Mouse (Mus musculus): ENCODE results near the gene 5730455P16Rik. TPM values are rescaled to one million over a fixed set of nuclear protein-coding genes. Genes with fewer than 3 reads are reported as not detected.
"Not testable (repeated sequence)": the region's sequence is repeated elsewhere in the genome, so short reads cannot be mapped to it uniquely, and the experiment has no call there.

Gene 5730455P16Rik
- polyA plus RNA-seq, 1 experiment from 2014 or later = 28.9 TPM

DNA sequence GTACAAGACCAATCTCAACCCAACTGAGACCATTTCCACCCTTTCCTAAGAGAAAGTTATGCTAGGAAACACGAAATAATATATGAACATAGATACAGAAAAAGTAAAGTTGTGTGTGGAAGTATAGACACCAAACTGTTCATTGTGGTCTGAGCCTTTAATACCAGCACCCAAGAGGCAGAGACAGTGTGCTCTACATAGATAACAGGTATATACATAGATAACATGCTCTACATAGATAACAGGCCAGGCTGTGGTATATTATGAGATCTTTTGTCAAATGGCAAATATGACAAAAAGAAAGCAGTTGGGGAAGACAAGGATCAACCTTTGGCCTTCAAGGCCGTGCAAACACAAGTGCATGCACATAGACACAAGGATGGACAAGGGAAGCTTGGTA is 32.5 kb upstream of the 5730455P16Rik start:
- H3K27me3 ChIP-seq (replicated peaks; ENCODE audit: control insufficient read depth, insufficient read depth, low read length) = no peaks in the 10 kb centered on the region
- H3K9ac ChIP-seq (ENCODE audit: low read length) = no peak overlapping the region
- 92% methylated on average over 2 of the region's 2 CpGs for WGBS
- DNase-seq (ENCODE audit: low spot score) (no peak), ATAC-seq (no peak)
- no peaks in the 10 kb centered on the region for H3K4me1 ChIP-seq (ENCODE audit: control insufficient read depth, insufficient read depth, low read length)
- no peak overlapping the region for H3K4me3 ChIP-seq (ENCODE audit: low read depth, low read length)
- no peak overlapping the region for H3K27ac ChIP-seq (ENCODE audit: low read depth, low read length)
- no peak overlapping the region for H3K4me2 ChIP-seq (ENCODE audit: low read length)
- peaks cover 60% of the 10 kb centered on the region for H3K36me3 ChIP-seq (ENCODE audit: control insufficient read depth, insufficient read depth, low read length)
- no peaks in the 10 kb centered on the region for H3K9me3 ChIP-seq (replicated peaks; ENCODE audit: control insufficient read depth, low read length)

DNA sequence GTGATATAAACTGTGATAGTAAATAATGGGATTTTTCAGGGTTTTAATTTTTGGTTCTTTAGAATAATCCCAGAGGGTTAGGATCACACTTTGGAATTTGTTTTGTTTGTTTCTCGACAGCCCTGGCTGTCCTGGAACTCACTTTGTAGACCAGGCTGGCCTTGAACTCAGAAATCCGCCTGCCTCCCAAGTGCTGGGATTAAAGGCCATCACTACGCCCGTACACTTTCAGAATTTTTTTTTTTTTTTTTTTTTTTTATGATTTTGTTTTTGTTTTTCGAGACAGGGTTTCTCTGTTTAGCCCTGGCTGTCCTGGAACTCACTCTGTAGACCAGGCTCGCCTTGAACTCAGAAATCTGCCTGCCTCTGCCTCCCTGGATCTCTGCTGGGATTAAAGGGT is 30.0 kb upstream of the 5730455P16Rik start:
- WGBS = 95% methylated on average over 6 of the region's 6 CpGs
- not testable (repeated sequence) for DNase-seq (ENCODE audit: low spot score); H3K27ac ChIP-seq (ENCODE audit: low read depth, low read length)

DNA sequence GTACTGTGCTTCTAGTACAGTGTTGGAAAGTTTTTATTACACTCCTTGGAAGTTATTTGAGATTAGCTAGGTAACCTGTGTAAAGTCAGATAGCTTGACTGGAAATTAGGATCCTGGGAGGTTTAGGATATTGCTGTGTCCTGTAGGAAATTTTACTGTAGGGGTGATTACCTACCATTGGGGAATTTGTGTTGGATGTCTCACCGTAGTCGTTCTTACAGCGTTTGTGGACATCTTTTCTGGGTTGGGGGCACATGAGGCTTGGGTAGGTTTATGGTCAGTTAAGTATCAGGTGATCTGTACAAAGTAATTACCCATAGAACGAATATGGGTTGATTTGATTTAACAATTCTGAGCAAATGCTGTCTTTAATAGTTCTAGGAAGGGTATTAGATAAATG is 18.8 kb upstream of the 5730455P16Rik start:
- no peak overlapping the region for H3K4me2 ChIP-seq (ENCODE audit: low read length)
- no peaks in the 10 kb centered on the region for H3K27me3 ChIP-seq (replicated peaks; ENCODE audit: control insufficient read depth, insufficient read depth, low read length)
- 89% methylated on average over 4 of the region's 4 CpGs for WGBS
- no peak overlapping the region for H3K9ac ChIP-seq (ENCODE audit: low read length)
- no peaks in the 10 kb centered on the region for H3K9me3 ChIP-seq (replicated peaks; ENCODE audit: control insufficient read depth, low read length)
- H3K4me1 ChIP-seq (ENCODE audit: control insufficient read depth, insufficient read depth, low read length) = no peaks in the 10 kb centered on the region
- H3K27ac ChIP-seq (ENCODE audit: low read depth, low read length) = no peak overlapping the region
- ATAC-seq (no peak), DNase-seq (ENCODE audit: low spot score) (no peak)
- H3K4me3 ChIP-seq (ENCODE audit: low read depth, low read length) = no peak overlapping the region
- H3K36me3 ChIP-seq (ENCODE audit: control insufficient read depth, insufficient read depth, low read length) = peaks cover 76% of the 10 kb centered on the region

More for the DNA sequence above, 30.0 kb upstream of the 5730455P16Rik start:
- not testable (repeated sequence) for H3K27me3 ChIP-seq (replicated peaks; ENCODE audit: control insufficient read depth, insufficient read depth, low read length); ATAC-seq; H3K4me2 ChIP-seq (ENCODE audit: low read length); H3K9me3 ChIP-seq (replicated peaks; ENCODE audit: control insufficient read depth, low read length); H3K4me3 ChIP-seq (ENCODE audit: low read depth, low read length); H3K9ac ChIP-seq (ENCODE audit: low read length); H3K4me1 ChIP-seq (ENCODE audit: control insufficient read depth, insufficient read depth, low read length)
- peaks cover 65% of the 10 kb centered on the region for H3K36me3 ChIP-seq (ENCODE audit: control insufficient read depth, insufficient read depth, low read length)

DNA sequence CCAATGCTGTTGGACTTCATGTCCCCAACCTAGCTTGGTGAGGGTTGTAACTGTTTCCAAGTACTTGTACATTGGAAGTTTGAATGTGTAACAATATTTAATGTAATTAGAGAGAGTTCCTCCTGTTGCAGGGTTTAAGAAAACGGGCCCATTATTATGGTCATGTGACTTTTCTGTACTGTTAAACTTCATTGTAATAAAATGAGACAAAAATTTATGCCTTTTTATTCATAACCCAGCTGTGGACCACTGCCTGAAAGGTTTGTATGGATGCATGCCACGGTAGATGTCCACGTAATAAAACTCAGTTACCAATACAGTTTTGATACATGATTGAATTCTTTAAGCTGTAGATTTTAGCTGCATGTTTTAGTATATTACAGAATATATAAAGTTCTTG is 18.1 kb upstream of the 5730455P16Rik start:
- H3K36me3 ChIP-seq (ENCODE audit: control insufficient read depth, insufficient read depth, low read length) = peaks cover 78% of the 10 kb centered on the region
- 89% methylated on average over 3 of the region's 3 CpGs for WGBS
- no peak for ATAC-seq

DNA sequence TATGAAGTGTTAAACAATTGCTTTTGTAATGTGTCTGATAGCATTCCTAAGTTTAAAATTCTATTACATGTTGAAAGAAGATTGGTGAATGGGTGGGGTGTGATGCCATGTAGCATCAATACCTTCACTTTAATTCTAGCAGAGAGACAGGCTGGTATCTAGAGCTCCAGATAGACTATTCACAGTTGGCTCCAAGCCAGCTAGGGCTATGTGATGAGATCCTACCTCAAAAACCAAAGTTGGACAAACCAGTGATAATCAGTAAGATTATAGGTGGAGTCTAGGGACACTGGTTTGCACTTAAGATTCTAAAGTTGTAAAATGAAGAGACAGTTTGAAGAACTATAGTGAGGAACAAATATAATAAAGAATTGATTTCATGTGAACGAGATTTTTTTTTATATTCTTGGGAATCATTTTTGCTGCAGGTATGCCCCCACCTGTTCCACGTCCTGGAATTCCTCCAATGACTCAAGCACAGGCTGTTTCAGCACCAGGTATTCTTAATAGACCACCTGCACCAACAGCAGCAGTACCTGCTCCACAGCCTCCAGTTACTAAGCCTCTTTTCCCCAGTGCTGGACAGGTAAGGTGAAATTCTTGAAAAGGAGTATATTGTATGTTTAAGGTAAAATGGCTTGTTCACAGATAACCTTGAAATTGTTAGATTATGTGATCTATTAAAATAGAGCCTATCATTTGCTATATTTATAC is 13.7 kb upstream of the 5730455P16Rik start:
- H3K27me3 ChIP-seq (replicated peaks; ENCODE audit: control insufficient read depth, insufficient read depth, low read length) = no peaks in the 10 kb centered on the region
- H3K36me3 ChIP-seq (ENCODE audit: control insufficient read depth, insufficient read depth, low read length) = peaks cover 78% of the 10 kb centered on the region
- no peak overlapping the region for H3K4me3 ChIP-seq (ENCODE audit: low read depth, low read length)
- peak; percentile 19 for DNase-seq (ENCODE audit: low spot score)
- no peak for ATAC-seq
- H3K9me3 ChIP-seq (replicated peaks; ENCODE audit: control insufficient read depth, low read length) = no peaks in the 10 kb centered on the region
- no peak overlapping the region for H3K27ac ChIP-seq (ENCODE audit: low read depth, low read length)
- 92% methylated on average over 2 of the region's 2 CpGs for WGBS
- H3K9ac ChIP-seq (ENCODE audit: low read length) = no peak overlapping the region
- H3K4me2 ChIP-seq (ENCODE audit: low read length) = no peak overlapping the region
- H3K4me1 ChIP-seq (ENCODE audit: control insufficient read depth, insufficient read depth, low read length) = peaks cover 4% of the 10 kb centered on the region

More for the DNA sequence above, 18.1 kb upstream of the 5730455P16Rik start:
- Histone ChIP-seq H3K4me2 (ENCODE audit: low read length) (no peak overlapping the region), H3K27ac (ENCODE audit: low read depth, low read length) (no peak overlapping the region), H3K9ac (ENCODE audit: low read length) (no peak overlapping the region), H3K27me3 (replicated peaks; ENCODE audit: control insufficient read depth, insufficient read depth, low read length) (no peaks in the 10 kb centered on the region), H3K4me1 (ENCODE audit: control insufficient read depth, insufficient read depth, low read length) (no peaks in the 10 kb centered on the region), H3K4me3 (ENCODE audit: low read depth, low read length) (no peak overlapping the region), H3K9me3 (replicated peaks; ENCODE audit: control insufficient read depth, low read length) (no peaks in the 10 kb centered on the region)
- no peak for DNase-seq (ENCODE audit: low spot score)

DNA sequence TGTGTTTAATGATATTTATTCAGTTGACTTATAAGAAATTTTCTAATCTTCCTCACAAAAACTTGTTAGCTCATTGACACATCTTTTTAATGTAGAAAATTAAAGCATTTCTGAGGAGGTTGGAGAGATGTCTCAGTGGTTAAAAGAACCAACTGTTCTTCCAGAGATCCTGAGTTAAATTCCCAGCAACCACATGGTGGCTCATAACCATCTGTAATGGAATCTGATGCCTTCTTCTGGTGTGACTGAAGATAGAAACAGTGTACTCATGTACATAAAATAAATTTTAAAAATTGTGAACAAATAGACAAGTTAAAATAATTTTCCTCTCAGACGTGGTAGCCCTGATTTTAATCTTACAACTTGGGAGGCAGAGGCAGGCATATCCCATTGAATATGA is 12.1 kb upstream of the 5730455P16Rik start:
- no peak overlapping the region for H3K4me2 ChIP-seq (ENCODE audit: low read length)
- peaks cover 68% of the 10 kb centered on the region for H3K36me3 ChIP-seq (ENCODE audit: control insufficient read depth, insufficient read depth, low read length)
- ATAC-seq (no peak), DNase-seq (ENCODE audit: low spot score) (no peak)
- H3K9me3 ChIP-seq (replicated peaks; ENCODE audit: control insufficient read depth, low read length) = no peaks in the 10 kb centered on the region
- H3K27me3 ChIP-seq (replicated peaks; ENCODE audit: control insufficient read depth, insufficient read depth, low read length) = no peaks in the 10 kb centered on the region
- no peak overlapping the region for H3K27ac ChIP-seq (ENCODE audit: low read depth, low read length)
- H3K4me1 ChIP-seq (ENCODE audit: control insufficient read depth, insufficient read depth, low read length) = peaks cover 17% of the 10 kb centered on the region
- H3K9ac ChIP-seq (ENCODE audit: low read length) = no peak overlapping the region
- 77% methylated on average over 1 of the region's 1 CpGs for WGBS
- no peak overlapping the region for H3K4me3 ChIP-seq (ENCODE audit: low read depth, low read length)

DNA sequence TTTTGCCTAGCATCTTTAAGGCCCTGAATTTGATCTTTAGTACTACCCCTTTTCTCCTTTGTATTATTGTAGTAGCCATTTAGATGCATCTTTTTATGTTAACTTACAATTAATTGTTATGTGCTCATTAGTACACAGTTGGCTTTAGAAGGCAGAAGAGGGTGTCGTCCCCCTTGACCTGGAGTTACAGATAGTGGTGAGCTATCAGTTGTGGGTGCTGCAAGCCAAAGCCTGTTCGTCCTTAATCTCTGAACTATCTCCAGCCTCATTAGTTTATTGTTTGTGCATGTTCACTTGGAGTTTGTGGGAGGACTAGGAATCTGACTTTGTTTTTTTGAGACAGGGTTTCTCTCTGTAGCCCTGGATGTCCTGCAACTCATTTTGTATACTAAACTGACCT is 9.0 kb upstream of the 5730455P16Rik start:
- 66% methylated on average over 2 of the region's 2 CpGs for WGBS
- no peak overlapping the region for H3K27ac ChIP-seq (ENCODE audit: low read depth, low read length)
- H3K36me3 ChIP-seq (ENCODE audit: control insufficient read depth, insufficient read depth, low read length) = peaks cover 47% of the 10 kb centered on the region
- no peak for ATAC-seq
- no peaks in the 10 kb centered on the region for H3K27me3 ChIP-seq (replicated peaks; ENCODE audit: control insufficient read depth, insufficient read depth, low read length)
- no peak for DNase-seq (ENCODE audit: low spot score)
- H3K9me3 ChIP-seq (replicated peaks; ENCODE audit: control insufficient read depth, low read length) = no peaks in the 10 kb centered on the region
- peak overlapping the region; percentile 6; the same call in 1 of the 2 replicates for H3K4me3 ChIP-seq (ENCODE audit: low read depth, low read length)
- peak overlapping the region; percentile 85 for H3K4me2 ChIP-seq (ENCODE audit: low read length)
- peaks cover 24% of the 10 kb centered on the region for H3K4me1 ChIP-seq (ENCODE audit: control insufficient read depth, insufficient read depth, low read length)
- no peak overlapping the region for H3K9ac ChIP-seq (ENCODE audit: low read length)

DNA sequence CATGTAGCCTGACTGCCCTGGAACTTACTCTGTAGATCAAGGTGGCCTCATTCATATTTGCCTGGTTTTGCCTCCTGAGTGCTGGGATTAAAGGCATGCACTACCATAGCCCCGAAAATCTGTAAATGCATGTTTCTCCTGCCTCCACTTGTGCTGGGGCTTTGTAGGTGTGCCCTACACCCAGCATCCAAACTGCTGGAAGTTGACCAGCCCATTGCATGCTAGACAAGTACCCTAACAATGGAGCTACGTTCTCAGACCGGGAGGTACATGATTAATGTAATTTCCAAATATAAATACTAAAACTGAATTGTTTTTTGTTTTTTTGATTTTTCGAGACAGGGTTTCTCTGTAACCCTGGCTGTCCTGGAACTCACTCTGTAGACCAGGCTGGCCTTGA is 7.2 kb upstream of the 5730455P16Rik start:
- Histone ChIP-seq H3K27ac (ENCODE audit: low read depth, low read length) (no peak overlapping the region), H3K4me1 (ENCODE audit: control insufficient read depth, insufficient read depth, low read length) (peaks cover 24% of the 10 kb centered on the region), H3K9ac (ENCODE audit: low read length) (peak overlapping the region; percentile 72), H3K36me3 (ENCODE audit: control insufficient read depth, insufficient read depth, low read length) (peaks cover 36% of the 10 kb centered on the region), H3K27me3 (replicated peaks; ENCODE audit: control insufficient read depth, insufficient read depth, low read length) (no peaks in the 10 kb centered on the region), H3K9me3 (replicated peaks; ENCODE audit: control insufficient read depth, low read length) (no peaks in the 10 kb centered on the region), H3K4me2 (ENCODE audit: low read length) (peak overlapping the region; percentile 85), H3K4me3 (ENCODE audit: low read depth, low read length) (peak overlapping the region; percentile 77)
- ATAC-seq = no peak
- 44% methylated on average over 4 of the region's 4 CpGs for WGBS
- DNase-seq (ENCODE audit: low spot score) = no peak

DNA sequence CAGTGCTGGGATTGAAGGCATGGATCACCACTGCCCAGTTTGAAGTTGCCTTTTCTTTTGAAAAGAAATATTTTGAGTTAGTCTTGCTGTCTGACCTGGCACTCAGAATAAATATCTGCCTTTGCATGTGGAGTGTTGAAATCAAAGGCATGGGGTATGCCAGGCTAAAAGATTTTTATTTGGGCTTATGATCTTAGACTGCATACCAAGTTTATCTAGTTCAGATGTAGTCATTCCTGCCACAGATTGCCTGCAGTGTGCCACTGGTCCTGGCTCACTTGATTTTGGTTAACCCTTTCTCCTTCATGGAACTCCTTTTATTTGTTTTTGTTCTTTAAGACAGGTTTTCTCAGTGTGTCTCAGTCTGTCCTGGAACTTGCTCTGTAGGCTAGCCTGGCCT is 6.6 kb upstream of the 5730455P16Rik start:
- ATAC-seq (no peak), DNase-seq (ENCODE audit: low spot score) (no peak)
- Histone ChIP-seq H3K27ac (ENCODE audit: low read depth, low read length) (no peak overlapping the region), H3K4me1 (ENCODE audit: control insufficient read depth, insufficient read depth, low read length) (peaks cover 24% of the 10 kb centered on the region), H3K4me3 (ENCODE audit: low read depth, low read length) (peak overlapping the region; percentile 77), H3K36me3 (ENCODE audit: control insufficient read depth, insufficient read depth, low read length) (peaks cover 31% of the 10 kb centered on the region), H3K9ac (ENCODE audit: low read length) (peak overlapping the region; percentile 72), H3K9me3 (replicated peaks; ENCODE audit: control insufficient read depth, low read length) (no peaks in the 10 kb centered on the region), H3K27me3 (replicated peaks; ENCODE audit: control insufficient read depth, insufficient read depth, low read length) (no peaks in the 10 kb centered on the region), H3K4me2 (ENCODE audit: low read length) (peak overlapping the region; percentile 85)

Data from forebrain, embryonic 14.5 days (tissue).